Mouse (Mus musculus) kidney, embryonic 15.5 days (tissue): Measurements from ENCODE around the gene Ahrr. TPM values are rescaled to one million over a fixed set of nuclear protein-coding genes. Genes with fewer than 3 reads are reported as not detected.

Source experiments
- polyA plus RNA-seq: library from polyadenylated mRNA; unstranded; fragments of >200 nt; fragmentation: Nextera tagmentation; extraction: Ambion mirVana; gene quantifications from 2 replicates; pipeline ENCODE4 v1.2.1, GENCODE M21; 2015

Ahrr gene
- polyA plus RNA-seq, 1 experiment from 2014 or later = 0.52 TPM

Other genes starting within 250 kb of the Ahrr start
- gene Cep72, start 230.0 kb downstream of the Ahrr start, polyA plus RNA-seq = 15.2 and 16.5 TPM in 2 replicates
- 1.6 and 1.8 TPM in 2 replicates for gene Slc9a3, start 170.9 kb downstream of the Ahrr start, polyA plus RNA-seq
- 67.8 and 68.0 TPM in 2 replicates for gene Exoc3, start 83.6 kb downstream of the Ahrr start, polyA plus RNA-seq
- gene Pdcd6, start 25.2 kb upstream of the Ahrr start, polyA plus RNA-seq = 155 and 157 TPM in 2 replicates
- gene Sdha, start 57.9 kb upstream of the Ahrr start, polyA plus RNA-seq = 308 and 323 TPM in 2 replicates
- 60.7 and 61.7 TPM in 2 replicates for gene Ccdc127, start 58.0 kb upstream of the Ahrr start, polyA plus RNA-seq
- gene Lrrc14b, start 71.7 kb upstream of the Ahrr start, polyA plus RNA-seq = not detected in 2 replicates
- gene Zfp72, start 98.5 kb upstream of the Ahrr start, polyA plus RNA-seq = 7.5 and 7.6 TPM in 2 replicates
- 66.3 and 70.9 TPM in 2 replicates for gene Ftl1-ps1, start 107.4 kb upstream of the Ahrr start, polyA plus RNA-seq
- 22.5 and 23.7 TPM in 2 replicates for gene Zfp825, start 201.7 kb upstream of the Ahrr start, polyA plus RNA-seq